In the genomic region with DNA sequence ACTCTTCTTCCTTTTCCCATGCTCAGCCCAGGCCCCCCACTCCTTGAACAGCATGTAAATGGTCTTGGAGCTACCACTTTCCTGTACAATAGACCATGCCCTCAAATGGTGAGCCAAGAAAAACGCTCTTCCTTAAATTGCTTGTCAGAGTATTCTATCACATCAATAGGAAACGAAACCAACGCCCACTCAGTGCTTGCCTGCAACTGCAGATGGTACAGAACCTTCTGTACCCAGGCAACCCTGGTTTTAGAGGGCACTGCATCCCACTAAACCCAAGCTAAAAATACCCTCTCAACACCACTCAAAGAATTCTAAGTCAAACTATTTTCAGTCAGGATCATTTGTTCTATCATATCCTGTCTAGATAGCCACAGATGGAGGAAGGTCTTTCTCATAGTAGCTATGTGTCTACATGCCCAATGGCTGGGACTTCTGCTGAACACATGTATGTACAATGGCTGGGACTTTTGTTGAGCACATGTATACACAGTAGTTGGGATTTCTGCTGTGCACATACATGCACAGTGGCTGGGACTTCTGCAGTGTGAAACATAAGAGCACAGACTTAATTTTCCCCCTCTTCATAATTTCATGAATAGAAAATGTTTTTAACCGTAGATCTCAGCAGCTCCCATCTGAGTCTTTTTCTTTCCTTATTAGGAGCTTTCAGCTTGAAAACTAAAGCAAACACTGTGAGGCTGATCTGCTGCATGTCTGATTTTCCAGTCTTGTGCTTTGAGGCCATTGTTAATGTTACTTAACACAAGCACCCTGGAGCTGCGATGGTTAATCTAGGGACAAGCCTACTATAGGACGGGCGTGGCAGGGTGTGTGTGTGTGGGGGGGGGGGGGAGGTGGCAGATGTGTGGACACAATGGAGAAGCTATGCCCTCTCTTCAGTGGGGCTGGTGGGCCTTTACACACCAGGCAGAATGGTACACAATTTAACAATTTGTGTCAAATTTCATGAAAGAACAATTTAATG, we compare ENCODE assay signal across 13 mouse cellular contexts. TPM values are rescaled to one million over a fixed set of nuclear protein-coding genes. Genes with fewer than 3 reads are reported as not detected.
A peak's percentile ranks its signal among the peaks of the same experiment; 100 is the strongest.
DNase-seq lines count a peak whose midpoint lies in the region; ATAC-seq and TF ChIP-seq lines count a peak whose summit lies in the region.
"Had no signal": no experiment of that assay in that cellular context is flagged by ENCODE, and none has a peak within 500 bp of the region (broad histone marks: within the 10 kb centered on the region; RNA-seq: fewer than 3 reads in every experiment).

No protein-coding gene starts in this region.

- no peak for TF ChIP-seq CTCF in liver, postnatal 0 days (IDR thresholded peaks at IDR 0.05; ENCODE audit: low read depth)

- TF ChIP-seq EP300 in liver, postnatal 0 days (IDR thresholded peaks at IDR 0.05; ENCODE audit: low read depth), result no peak

- peak; percentile 48 to 84 for DNase-seq in heart, adult 18-20 months
- DNase-seq in heart, postnatal 4 days, result no peak
- peak; percentile 74 for DNase-seq in lung, postnatal 36 days
- DNase-seq in lung, postnatal 10 days, result no peak
- DNase-seq in liver, postnatal 0 days, result no peak
- DNase-seq: cerebellum, postnatal 25 days; gastrocnemius, adult 2 months had no signal

- H3K27ac ChIP-seq in liver, postnatal 0 days (ENCODE audit: low read depth), result no peak overlapping the region
- H3K27ac ChIP-seq in kidney, embryonic 14.5 days (ENCODE audit: low read depth, low read length), result no peak overlapping the region
- H3K27ac ChIP-seq: embryonic facial prominence, embryonic 15.5 days; gastrocnemius, adult 2 months; midbrain, embryonic 12.5 days had no signal

- no peaks in the 10 kb centered on the region for H3K36me3 ChIP-seq in liver, postnatal 0 days (replicated peaks; ENCODE audit: insufficient read depth, low read length)
- H3K36me3 ChIP-seq in kidney, embryonic 14.5 days (ENCODE audit: control insufficient read depth, insufficient read depth, low read length), result no peaks in the 10 kb centered on the region
- H3K36me3 ChIP-seq: embryonic facial prominence, embryonic 15.5 days; midbrain, embryonic 12.5 days had no signal

- no peak overlapping the region for H3K4me2 ChIP-seq in liver, postnatal 0 days (ENCODE audit: low read depth, low read length)
- no peak overlapping the region for H3K4me2 ChIP-seq in kidney, embryonic 14.5 days (replicated peaks; ENCODE audit: low read depth, low read length)
- H3K4me2 ChIP-seq: embryonic facial prominence, embryonic 15.5 days; midbrain, embryonic 12.5 days had no signal

- WGBS in liver, postnatal 0 days (ENCODE audit: insufficient replicate concordance), result 51% methylated on average over 7 of the region's 7 CpGs
- whole genome bisulfite sequencing in kidney, embryonic 14.5 days, result 80% methylated on average over 7 of the region's 7 CpGs

- peaks cover 12% of the 10 kb centered on the region; the same call in 1 of the 2 replicates for H3K4me1 ChIP-seq in liver, postnatal 0 days (ENCODE audit: insufficient read depth)
- H3K4me1 ChIP-seq in kidney, embryonic 14.5 days (ENCODE audit: control insufficient read depth, insufficient read depth, low read length), result 0 out of 2 replicates have a peak, but pooled peaks cover 3% of the 10 kb centered on the region
- H3K4me1 ChIP-seq: embryonic facial prominence, embryonic 15.5 days; midbrain, embryonic 12.5 days had no signal

- no peak overlapping the region for H3K9ac ChIP-seq in liver, postnatal 0 days (replicated peaks)
- H3K9ac ChIP-seq in kidney, embryonic 14.5 days (ENCODE audit: low read depth, low read length), result no peak overlapping the region
- H3K9ac ChIP-seq: embryonic facial prominence, embryonic 15.5 days; midbrain, embryonic 12.5 days had no signal

- H3K9me3 ChIP-seq in liver, postnatal 0 days (ENCODE audit: low read length), result no peaks in the 10 kb centered on the region
- no peaks in the 10 kb centered on the region for H3K9me3 ChIP-seq in kidney, embryonic 14.5 days (ENCODE audit: control insufficient read depth, low read length)
- H3K9me3 ChIP-seq: embryonic facial prominence, embryonic 15.5 days; midbrain, embryonic 12.5 days had no signal

- ATAC-seq in activated CD4-positive, CD25-positive, alpha-beta regulatory T cell, adult 4 months, result peak; percentile 91
- peak; percentile 77 for ATAC-seq in megakaryocyte progenitor cell, adult 5-6 weeks (replicated peaks; ENCODE audit: poor library complexity)
- ATAC-seq in liver, postnatal 0 days, result no peak
- no peak for ATAC-seq in kidney, embryonic 14.5 days (ENCODE audit: low FRiP score, low TSS enrichment)
- ATAC-seq: hindbrain, embryonic 16.5 days had no signal

- H3K4me3 ChIP-seq in liver, postnatal 0 days (ENCODE audit: low read depth, low read length), result no peak overlapping the region
- H3K4me3 ChIP-seq in kidney, embryonic 14.5 days (ENCODE audit: low read length), result no peak overlapping the region
- H3K4me3 ChIP-seq: embryonic facial prominence, embryonic 15.5 days; gastrocnemius, adult 2 months; midbrain, embryonic 12.5 days had no signal

- H3K27me3 ChIP-seq in liver, postnatal 0 days (ENCODE audit: insufficient read depth, low read length), result no peaks in the 10 kb centered on the region
- H3K27me3 ChIP-seq in kidney, embryonic 14.5 days (ENCODE audit: control insufficient read depth, insufficient read depth, low read length), result no peaks in the 10 kb centered on the region
- H3K27me3 ChIP-seq: embryonic facial prominence, embryonic 15.5 days; midbrain, embryonic 12.5 days had no signal

RNA-seq across cellular contexts. Expression of a gene that starts 7.8 kb away (rescaled TPM):
- 1 to 10 TPM; 1.6 to 3.3 TPM for total RNA-seq in heart, adult 18-20 months (2021)
- total RNA-seq in heart, postnatal 4 days (2021), result 1 to 10 TPM; 3.8 to 5.6 TPM
- polyA plus RNA-seq in activated CD4-positive, CD25-positive, alpha-beta regulatory T cell, adult 4 months (2017; shearing (Covaris generic)), result 1 to 10 TPM in 1 of 2 experiments, under 1 TPM in 1; 0.89 to 1.6 TPM
- total RNA-seq in megakaryocyte progenitor cell, adult 5-6 weeks (2015), result 1.5 and 2.0 TPM in 2 replicates
- 1.7 and 2.6 TPM in 2 replicates for total RNA-seq in megakaryocyte progenitor cell, adult 5-6 weeks (2017)
- 0.76 and 1.1 TPM in 2 replicates for polyA plus RNA-seq in liver, postnatal 0 days (2015; fragmentation: Nextera tagmentation; extraction: Ambion mirVana)
- polyA plus RNA-seq in kidney, embryonic 14.5 days (2014; fragmentation: Nextera tagmentation; extraction: Ambion mirVana), result 11.4 and 16.5 TPM in 2 replicates

Comparison
In these comparisons a context has a peak if more than half of its experiments do, and no peak if none do; other contexts are left out.
1. DNase-seq: peak in heart, adult 18-20 months (2 of 2) and lung, postnatal 36 days (single experiment); none in heart, postnatal 4 days (single experiment), lung, postnatal 10 days (single experiment) and liver, postnatal 0 days (single experiment).
2. ATAC-seq: peak in activated CD4-positive, CD25-positive, alpha-beta regulatory T cell, adult 4 months (single experiment) and megakaryocyte progenitor cell, adult 5-6 weeks (single experiment); none in liver, postnatal 0 days (single experiment) and kidney, embryonic 14.5 days (single experiment).